Mouse (Mus musculus) erythroblast, embryonic 14.5 days (primary cell): Measurements from ENCODE around the gene Cops7b. TPM values are rescaled to one million over a fixed set of nuclear protein-coding genes. Genes with fewer than 3 reads are reported as not detected.

Experiments
- H3K27me3 ChIP-seq: 2 replicates; pipeline ENCODE4 v1.6.1; 2012; ENCODE audit warnings: inconsistent platforms; ENCODE audit not compliant: control insufficient read depth
- H3K36me3 ChIP-seq: 2 replicates; pipeline ENCODE4 v1.6.1; 2012; ENCODE audit warnings: mild to moderate bottlenecking, inconsistent platforms; ENCODE audit not compliant: control insufficient read depth
- H3K4me1 ChIP-seq: 2 replicates; pipeline ENCODE4 v1.6.1; 2012; ENCODE audit warnings: inconsistent platforms; ENCODE audit not compliant: control insufficient read depth
- H3K4me3 ChIP-seq: replicated peaks from 2 replicates; pipeline ENCODE3; 2012; ENCODE audit warnings: moderate library complexity, mild to moderate bottlenecking, inconsistent platforms
- H3K9me3 ChIP-seq: 2 replicates; pipeline ENCODE4 v1.6.1; 2012; ENCODE audit warnings: low read length, inconsistent platforms, mixed read lengths; ENCODE audit not compliant: control insufficient read depth
- GATA1 ChIP-seq: IDR thresholded peaks from 2 replicates; pipeline ENCODE4 v1.6.1; 2012; ENCODE audit warnings: low read length, inconsistent platforms, mixed read lengths
- TAL1 ChIP-seq: IDR thresholded peaks from 3 replicates; pipeline ENCODE4 v1.6.1; 2012; ENCODE audit warnings: low read length, inconsistent platforms, mixed read lengths
- polyA plus RNA-seq: library from polyadenylated mRNA; stranded (reverse); fragments of >175 nt; gene quantifications from 2 replicates; pipeline ENCODE4 v1.2.3, GENCODE M21; 2012

The Cops7b gene
- polyA plus RNA-seq, 1 experiment = 2.0 TPM

DNA sequence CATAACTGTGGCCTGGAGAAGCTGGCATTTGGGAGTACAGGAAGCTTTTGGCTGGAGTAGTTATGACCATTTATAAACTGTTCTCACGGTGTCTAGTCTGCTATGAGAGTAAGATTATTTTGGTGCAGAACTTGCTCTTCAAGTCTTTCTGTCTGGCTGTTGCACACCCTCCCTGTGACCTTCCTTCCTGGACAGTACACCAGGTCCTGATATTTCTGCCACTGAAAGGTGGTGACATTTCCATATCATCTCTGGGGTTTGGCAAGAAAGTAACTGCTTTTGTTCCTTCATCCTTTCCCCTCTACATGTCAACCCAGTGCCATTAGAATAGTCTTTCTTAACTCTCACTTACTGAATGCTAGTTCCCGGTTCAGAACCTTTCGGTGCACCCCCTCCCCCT, 23.5 kb upstream of the Cops7b start:
- no peaks in the 10 kb centered on the region for H3K9me3 ChIP-seq
- TF ChIP-seq GATA1 (no peak), TAL1 (no peak)
- H3K4me1 ChIP-seq = peaks cover 20% of the 10 kb centered on the region
- no peak overlapping the region for H3K4me3 ChIP-seq
- peaks cover 44% of the 10 kb centered on the region for H3K36me3 ChIP-seq
- no peaks in the 10 kb centered on the region for H3K27me3 ChIP-seq

DNA sequence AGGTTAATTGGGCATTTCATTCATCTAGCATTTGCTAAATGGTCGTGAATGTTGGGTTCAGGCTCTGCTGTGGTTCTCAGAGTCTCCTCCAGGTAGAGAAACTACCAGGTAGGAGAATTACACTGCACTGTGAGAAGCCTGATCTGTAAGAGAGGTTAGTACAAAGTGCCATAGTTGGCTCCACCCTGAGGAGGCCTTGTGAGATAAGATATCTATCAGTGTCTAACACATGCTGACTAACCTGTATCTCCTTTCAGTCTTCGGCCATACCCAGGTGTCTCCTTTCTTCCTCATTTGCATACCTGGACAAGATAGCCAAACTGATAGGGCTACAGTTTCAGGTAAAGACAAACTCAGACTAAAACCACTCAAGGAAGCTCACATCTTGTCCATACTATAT, 20.0 kb upstream of the Cops7b start:
- H3K9me3 ChIP-seq = no peaks in the 10 kb centered on the region
- H3K4me3 ChIP-seq = no peak overlapping the region
- peaks cover 43% of the 10 kb centered on the region for H3K36me3 ChIP-seq
- TF ChIP-seq GATA1 (no peak), TAL1 (no peak)
- peaks cover 24% of the 10 kb centered on the region for H3K4me1 ChIP-seq
- H3K27me3 ChIP-seq = no peaks in the 10 kb centered on the region

- Histone ChIP-seq H3K4me3 (no peak overlapping the region), H3K27me3 (no peaks in the 10 kb centered on the region), H3K9me3 (no peaks in the 10 kb centered on the region), H3K36me3 (peaks cover 24% of the 10 kb centered on the region), H3K4me1 (peaks cover 8% of the 10 kb centered on the region)
- TF ChIP-seq GATA1 (no peak), TAL1 (no peak)
Observed at GRCm38 (mm10) chr1:86568409-86568808, 14.3 kb upstream of the Cops7b start.

DNA sequence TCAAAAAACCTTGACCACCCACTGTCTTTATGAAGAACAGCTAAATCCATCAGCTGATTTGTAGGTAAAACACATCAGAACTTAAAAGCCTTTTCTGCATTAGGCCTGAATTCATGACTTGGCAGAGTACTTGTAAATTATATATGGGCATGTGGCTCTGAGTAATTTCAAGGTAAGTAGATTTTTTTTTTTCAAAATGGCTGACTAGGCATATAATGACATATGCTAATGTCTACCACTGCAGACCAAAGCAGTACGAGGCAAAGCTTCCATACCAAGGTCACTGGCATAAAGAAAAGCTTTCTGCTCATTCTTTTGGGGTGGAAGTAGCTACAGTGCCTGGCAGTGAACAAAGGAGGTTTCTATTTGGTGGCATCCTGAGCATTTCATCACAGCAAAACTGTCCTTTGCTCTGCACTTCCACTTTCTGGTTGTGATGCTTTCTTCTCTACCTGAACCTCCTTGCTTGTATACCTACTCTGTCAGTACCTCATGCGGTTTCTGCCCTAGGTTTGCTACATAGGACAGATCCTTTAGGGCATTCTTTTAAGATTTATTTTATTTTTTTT, 13.3 kb upstream of the Cops7b start:
- Histone ChIP-seq H3K9me3 (no peaks in the 10 kb centered on the region), H3K4me3 (no peak overlapping the region), H3K36me3 (peaks cover 19% of the 10 kb centered on the region), H3K4me1 (peaks cover 8% of the 10 kb centered on the region), H3K27me3 (no peaks in the 10 kb centered on the region)
- TF ChIP-seq GATA1 (no peak), TAL1 (no peak)

- TF ChIP-seq GATA1 (no peak), TAL1 (no peak)
- H3K4me1 ChIP-seq = no peaks in the 10 kb centered on the region; the same call in 1 of the 2 replicates
- H3K27me3 ChIP-seq = no peaks in the 10 kb centered on the region
- no peak overlapping the region for H3K4me3 ChIP-seq
- peaks cover 13% of the 10 kb centered on the region for H3K36me3 ChIP-seq
- no peaks in the 10 kb centered on the region for H3K9me3 ChIP-seq
Observed at GRCm38 (mm10) chr1:86571381-86571780, 11.3 kb upstream of the Cops7b start.

- Histone ChIP-seq H3K36me3 (peaks cover 13% of the 10 kb centered on the region), H3K4me1 (no peaks in the 10 kb centered on the region; the same call in 1 of the 2 replicates), H3K27me3 (no peaks in the 10 kb centered on the region), H3K4me3 (no peak overlapping the region), H3K9me3 (no peaks in the 10 kb centered on the region)
- TF ChIP-seq TAL1 (no peak), GATA1 (no peak)
Observed at GRCm38 (mm10) chr1:86571941-86572340, 10.8 kb upstream of the Cops7b start.

- Histone ChIP-seq H3K4me3 (no peak overlapping the region), H3K27me3 (no peaks in the 10 kb centered on the region), H3K9me3 (no peaks in the 10 kb centered on the region), H3K36me3 (peaks cover 4% of the 10 kb centered on the region), H3K4me1 (peaks cover 30% of the 10 kb centered on the region)
- TF ChIP-seq TAL1 (no peak), GATA1 (no peak)
Observed at GRCm38 (mm10) chr1:86580426-86580825, 2.3 kb upstream of the Cops7b start.

DNA sequence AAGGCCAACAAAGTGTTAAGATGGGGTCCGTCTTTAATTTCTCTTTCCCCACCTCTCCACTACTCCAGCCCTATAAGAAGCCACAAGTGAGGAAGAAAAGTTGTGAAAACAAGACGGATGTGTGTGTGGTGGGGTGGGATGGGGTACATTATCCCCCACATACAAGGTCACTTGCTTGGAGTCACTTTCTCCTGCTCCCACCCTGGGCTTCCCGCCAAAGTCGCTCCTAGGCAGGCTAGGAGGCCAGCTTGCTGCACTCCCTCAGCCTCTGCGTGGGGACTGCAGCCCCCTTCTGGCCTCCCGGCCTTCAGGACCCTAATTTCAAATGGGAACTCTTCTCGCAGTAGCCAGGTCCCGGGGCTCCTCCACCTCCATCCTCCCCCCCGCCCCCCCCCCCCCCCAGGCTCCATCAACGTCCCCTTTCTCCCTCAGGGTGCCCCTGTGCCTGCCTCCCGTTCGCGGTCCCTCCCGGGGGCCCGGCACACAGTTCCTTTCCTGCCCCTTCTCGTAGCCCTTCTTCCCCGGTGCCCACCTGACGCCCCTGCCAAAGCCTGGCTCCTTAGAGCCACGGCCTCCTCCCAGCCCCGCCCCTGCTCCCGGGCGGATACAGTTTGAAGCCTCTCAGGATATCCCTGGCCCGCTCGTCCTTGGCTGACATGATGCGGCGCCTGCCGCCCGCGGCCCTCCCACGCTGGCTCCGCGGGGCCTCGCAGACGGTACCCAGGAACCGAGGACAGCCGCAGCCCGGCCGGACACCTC, 833 bp upstream of the Cops7b start:
- H3K36me3 ChIP-seq = peaks cover 4% of the 10 kb centered on the region
- no peaks in the 10 kb centered on the region for H3K9me3 ChIP-seq
- H3K27me3 ChIP-seq = no peaks in the 10 kb centered on the region
- peaks cover 38% of the 10 kb centered on the region for H3K4me1 ChIP-seq
- TF ChIP-seq TAL1 = no peak
- TF ChIP-seq GATA1 = no peak
- H3K4me3 ChIP-seq = peak overlapping the region; percentile 97

DNA sequence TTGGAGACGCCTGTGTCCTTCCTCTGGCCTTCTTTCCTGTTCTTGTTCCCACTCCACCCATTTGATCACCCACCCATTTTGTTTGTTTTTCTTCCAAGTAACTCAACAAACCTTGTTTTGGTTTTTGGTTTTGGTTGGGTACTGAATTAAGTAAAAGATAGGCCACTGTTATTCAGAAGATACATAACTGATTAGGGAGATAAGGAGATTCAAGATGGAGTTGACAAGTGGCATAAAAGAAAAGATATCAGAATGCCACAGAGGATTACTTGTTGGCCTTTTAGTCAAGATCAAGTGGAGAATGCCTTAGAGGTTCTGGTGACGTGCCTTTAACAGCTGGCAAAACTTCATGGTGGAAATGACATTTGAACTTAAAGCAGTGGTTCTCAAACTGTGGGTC, 1.0 kb downstream of the Cops7b start:
- Histone ChIP-seq H3K4me3 (peak overlapping the region; percentile 97), H3K4me1 (peaks cover 51% of the 10 kb centered on the region), H3K9me3 (no peaks in the 10 kb centered on the region), H3K36me3 (peaks cover 6% of the 10 kb centered on the region), H3K27me3 (no peaks in the 10 kb centered on the region)
- TF ChIP-seq GATA1 (peak; percentile 60; the same call in 1 of the 2 replicates), TAL1 (no peak)

DNA sequence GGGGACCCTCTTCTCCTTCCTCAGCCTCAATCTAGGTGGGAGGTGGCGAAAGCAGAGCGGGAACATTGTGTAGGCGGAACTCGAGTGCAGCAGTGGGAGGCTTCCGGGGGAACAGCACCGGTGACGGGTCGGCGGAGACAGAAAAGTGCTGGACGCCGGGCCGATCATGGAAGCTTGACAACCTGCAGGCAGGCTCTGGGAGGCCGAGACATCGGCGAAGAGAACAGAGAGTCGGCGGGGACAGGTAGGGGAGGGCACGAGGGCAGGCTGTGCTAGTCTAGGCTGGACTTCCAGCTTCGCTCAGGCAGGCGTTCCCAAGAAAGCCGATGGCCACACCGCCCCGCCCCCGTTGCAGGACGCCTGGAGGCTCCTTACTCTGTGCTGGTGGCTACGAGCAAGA, 4.3 kb downstream of the Cops7b start:
- Histone ChIP-seq H3K9me3 (no peaks in the 10 kb centered on the region), H3K27me3 (no peaks in the 10 kb centered on the region), H3K4me3 (peak overlapping the region; percentile 80), H3K4me1 (peaks cover 35% of the 10 kb centered on the region), H3K36me3 (peaks cover 32% of the 10 kb centered on the region)
- TF ChIP-seq GATA1 = no peak
- TF ChIP-seq TAL1 = no peak
